Mouse (Mus musculus) forebrain, postnatal 0 days (tissue): ENCODE measurements around the gene Fbxl4. TPM values are rescaled to one million over a fixed set of nuclear protein-coding genes. Genes with fewer than 3 reads are reported as not detected.

Experiments
- ATAC-seq: fragments of 200-750 bp; cut with Nextera tagmentation; 2 replicates; pipeline ENCODE4 v1.8.0; 2017; ENCODE audit warnings: mild to moderate bottlenecking, moderate library complexity
- DNase-seq: peaks from one replicate; pipeline ENCODE4 v3.0.0-alpha.2; 2015
- H3K27ac ChIP-seq: fragments of 300-500 bp; sonication (generic); 2 replicates; pipeline ENCODE4 v1.5.1; 2014; ENCODE audit warnings: low read depth, mild to moderate bottlenecking, antibody characterized with exemption, low read length, moderate library complexity, mixed read lengths
- H3K27me3 ChIP-seq: fragments of 300-500 bp; sonication (generic); 2 replicates; pipeline ENCODE4 v1.6.1; 2014; ENCODE audit warnings: mild to moderate bottlenecking, low read length, mixed read lengths; ENCODE audit not compliant: insufficient read depth
- H3K36me3 ChIP-seq: fragments of 300-500 bp; sonication (generic); 2 replicates; pipeline ENCODE4 v1.6.1; 2014; ENCODE audit warnings: mild to moderate bottlenecking, moderate library complexity; ENCODE audit not compliant: insufficient read depth
- H3K4me1 ChIP-seq: fragments of 300-500 bp; sonication (generic); 2 replicates; pipeline ENCODE4 v1.6.1; 2014; ENCODE audit warnings: antibody characterized with exemption; ENCODE audit not compliant: insufficient read depth
- H3K4me2 ChIP-seq: fragments of 300-500 bp; sonication (generic); 2 replicates; pipeline ENCODE4 v1.6.1; 2014; ENCODE audit warnings: low read depth, mild to moderate bottlenecking, moderate library complexity
- H3K4me3 ChIP-seq: fragments of 300-500 bp; sonication (generic); 2 replicates; pipeline ENCODE4 v1.5.1; 2014; ENCODE audit warnings: low read depth, low read length, mixed read lengths
- H3K9ac ChIP-seq: fragments of 300-500 bp; sonication (generic); 2 replicates; pipeline ENCODE4 v1.6.1; 2014; ENCODE audit warnings: mild to moderate bottlenecking
- H3K9me3 ChIP-seq: fragments of 300-500 bp; sonication (generic); 2 replicates; pipeline ENCODE4 v1.6.1; 2016; ENCODE audit warnings: low read length
- CTCF ChIP-seq: sonication (generic); IDR thresholded peaks from 2 replicates; pipeline ENCODE4 v1.5.1; 2016; ENCODE audit warnings: antibody characterized with exemption, control low read depth, low read depth
- whole genome bisulfite sequencing: fragments of 180-500 bp; shearing (Covaris S2); extraction: QIAGEN DNeasy Blood & Tissue Kit; methylation state at CpG from one replicate; pipeline ENCODE4 v1.1.7; 2014; 5-methylcytosine and 5-hydroxymethylcytosine counted together
- polyA plus RNA-seq: library from polyadenylated mRNA; unstranded; fragments of >200 nt; fragmentation: Nextera tagmentation; extraction: Ambion mirVana; gene quantifications from 2 replicates; pipeline ENCODE4 v1.2.1, GENCODE M21; 2015
- total RNA-seq: library from RNA; depleted of rRNA; stranded (reverse); fragments of >200 nt; gene quantifications from 2 replicates; pipeline ENCODE4 v1.2.3, GENCODE M21; 2014; rRNA removed

The Fbxl4 gene
- total and polyA plus RNA-seq, 2 experiments from 2014 or later: 13.7 to 26.0 TPM

GRCm38 (mm10) chr4:22480858-22481205 lies 123.5 kb downstream of the Fbxl4 start:
- DNase-seq (peak; percentile 39), ATAC-seq (no peak)
- Histone ChIP-seq H3K9ac (peak overlapping the region; percentile 56), H3K27ac (peak overlapping the region; percentile 64), H3K4me2 (peak overlapping the region; percentile 94), H3K4me3 (peak overlapping the region; percentile 90), H3K27me3 (no peaks in the 10 kb centered on the region), H3K9me3 (no peaks in the 10 kb centered on the region), H3K36me3 (no peaks in the 10 kb centered on the region), H3K4me1 (0 out of 2 replicates have a peak, but pooled peaks cover 4% of the 10 kb centered on the region)
- WGBS: 28% methylated on average over 1 of the region's 1 CpGs
- TF ChIP-seq CTCF: no peak

GRCm38 (mm10) chr4:22482118-22482517 lies 124.8 kb downstream of the Fbxl4 start:
- Histone ChIP-seq H3K4me3 (peak overlapping the region; percentile 90), H3K4me1 (0 out of 2 replicates have a peak, but pooled peaks cover 4% of the 10 kb centered on the region), H3K36me3 (no peaks in the 10 kb centered on the region), H3K27me3 (no peaks in the 10 kb centered on the region), H3K9me3 (no peaks in the 10 kb centered on the region), H3K9ac (peak overlapping the region; percentile 32; the same call in 1 of the 2 replicates), H3K4me2 (peak overlapping the region; percentile 94), H3K27ac (no peak overlapping the region)
- DNase-seq (peak; percentile 16), ATAC-seq (no peak)
- WGBS: 43% methylated on average over 2 of the region's 2 CpGs
- no peak for TF ChIP-seq CTCF

DNA sequence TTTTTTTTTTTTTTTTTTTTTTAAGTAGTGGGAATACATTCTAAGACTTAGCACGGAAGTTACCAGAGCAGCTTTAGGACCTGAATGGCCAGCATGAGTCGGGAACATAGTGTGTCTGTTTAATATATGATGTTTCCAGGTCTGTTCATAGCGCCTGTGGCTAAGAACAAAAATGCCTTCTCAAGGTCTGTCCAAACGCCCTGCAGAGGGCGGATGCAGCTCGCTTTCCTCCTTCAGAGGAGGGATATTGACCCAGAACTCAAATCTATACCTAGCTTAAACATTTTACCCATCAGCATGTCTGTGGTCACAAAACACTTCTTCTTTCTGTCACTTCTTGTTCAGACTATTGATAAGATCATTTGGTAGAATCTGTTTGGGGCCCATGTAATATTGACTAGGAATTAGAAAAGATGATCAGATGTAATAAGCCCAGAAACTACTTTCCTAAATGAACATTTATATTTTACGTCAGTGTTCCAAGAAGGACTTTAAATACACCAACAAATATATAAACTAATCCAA lies 125.5 kb downstream of the Fbxl4 start:
- DNase-seq: peak; percentile 73
- Histone ChIP-seq H3K27ac (no peak overlapping the region), H3K4me3 (peak overlapping the region; percentile 90), H3K4me2 (peak overlapping the region; percentile 94), H3K36me3 (no peaks in the 10 kb centered on the region), H3K9me3 (no peaks in the 10 kb centered on the region), H3K4me1 (0 out of 2 replicates have a peak, but pooled peaks cover 4% of the 10 kb centered on the region), H3K27me3 (no peaks in the 10 kb centered on the region), H3K9ac (peak overlapping the region; percentile 54; the same call in 1 of the 2 replicates)
- WGBS: 19% methylated on average over 7 of the region's 7 CpGs
- ATAC-seq: no peak
- peak; percentile 52 for TF ChIP-seq CTCF

DNA sequence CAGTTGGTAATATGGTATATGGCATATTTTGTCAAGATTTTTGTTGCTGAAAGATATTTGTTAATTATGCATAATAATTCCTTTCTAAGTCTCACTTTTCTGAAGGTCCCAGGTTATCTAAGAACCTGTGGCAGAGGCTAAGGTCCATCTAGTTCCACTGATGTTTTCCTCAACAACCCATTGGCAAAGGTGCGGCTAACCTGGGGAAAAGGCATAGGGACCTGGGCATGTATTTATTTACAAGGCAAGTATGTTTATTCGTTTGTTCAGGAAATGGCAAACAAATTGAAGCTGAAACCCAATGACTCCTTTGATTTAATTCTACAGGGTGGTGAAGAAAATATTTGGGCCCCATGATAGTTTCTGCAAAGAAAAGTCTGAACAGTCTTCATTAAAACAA lies 126.2 kb downstream of the Fbxl4 start:
- ATAC-seq (no peak), DNase-seq (no peak)
- Histone ChIP-seq H3K4me3 (peak overlapping the region; percentile 90), H3K27me3 (no peaks in the 10 kb centered on the region), H3K9me3 (no peaks in the 10 kb centered on the region), H3K9ac (peak overlapping the region; percentile 54), H3K27ac (no peak overlapping the region), H3K36me3 (no peaks in the 10 kb centered on the region), H3K4me1 (0 out of 2 replicates have a peak, but pooled peaks cover under 1% of the 10 kb centered on the region), H3K4me2 (peak overlapping the region; percentile 94)
- no peak for TF ChIP-seq CTCF
- 34% methylated on average over 2 of the region's 2 CpGs for WGBS

Other genes with a start within 250 kb of the Fbxl4 start
- 35.2 and 35.6 TPM in 2 replicates for gene Pou3f2, start 130.8 kb downstream of the Fbxl4 start, total RNA-seq
- 11.4 and 13.7 TPM in 2 replicates for gene Pou3f2, start 130.8 kb downstream of the Fbxl4 start, polyA plus RNA-seq